Comparison of ENCODE assay signal across 8 mouse cellular contexts in the genomic region with DNA sequence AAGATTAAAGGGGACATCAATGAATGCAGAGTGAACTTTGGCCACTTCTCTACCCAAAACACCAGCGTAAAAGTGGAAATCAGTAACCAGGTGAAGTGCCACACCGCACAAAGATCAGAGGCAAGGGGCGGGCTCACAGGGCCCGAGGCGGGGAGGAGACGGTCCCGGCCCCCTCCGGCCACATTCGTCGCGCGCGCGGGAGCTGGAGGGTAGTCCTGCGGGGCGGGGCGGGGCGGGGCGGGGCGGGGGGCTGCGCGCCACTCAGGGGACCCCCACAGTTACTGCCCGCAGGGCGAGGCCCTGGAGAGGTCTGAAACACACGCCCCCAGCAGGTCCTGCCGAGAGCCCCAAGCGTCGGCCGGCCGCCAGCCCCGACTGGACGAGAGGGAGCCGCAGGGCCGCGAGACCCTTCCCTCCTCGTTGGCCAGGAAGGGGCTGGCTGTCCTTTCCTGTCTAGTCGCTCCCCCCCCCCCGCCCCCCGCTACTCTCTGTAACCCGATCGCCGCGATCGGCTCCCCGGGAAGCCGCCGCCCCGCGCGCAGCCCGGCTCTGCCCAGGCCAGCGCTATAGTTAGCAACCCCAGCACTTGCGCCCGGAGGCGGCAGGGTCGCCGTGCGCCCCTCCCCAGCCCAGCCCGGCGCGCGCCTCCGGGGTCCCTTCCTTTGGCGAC. TPM values are rescaled to one million over a fixed set of nuclear protein-coding genes. Genes with fewer than 3 reads are reported as not detected.
DNase-seq lines count a peak whose midpoint lies in the region; ATAC-seq and TF ChIP-seq lines count a peak whose summit lies in the region.

No protein-coding gene starts in this region.

- H3K27ac ChIP-seq in heart, embryonic 10.5 days, result peak overlapping the region; percentile 99
- peak overlapping the region; percentile 98 for H3K27ac ChIP-seq in kidney, embryonic 14.5 days (ENCODE audit: low read depth, low read length)
- peak overlapping the region; percentile 77 for H3K27ac ChIP-seq in small intestine, adult 2 months (ENCODE audit: insufficient read depth, low read depth, low read length)

- TF ChIP-seq CTCF in small intestine, adult 2 months (IDR thresholded peaks at IDR 0.05; ENCODE audit: extremely low read depth, insufficient read length, insufficient replicate concordance, low read depth, low read length), result no peak

- peak overlapping the region; percentile 89 for H3K9ac ChIP-seq in kidney, embryonic 14.5 days (ENCODE audit: low read depth, low read length)

- DNase-seq in right cerebral cortex, postnatal 14 days, result peak; percentile 25
- DNase-seq in right cerebral cortex, postnatal 36 days (ENCODE audit: low spot score in 2 of 2), result no peak
- peak; percentile 84 for DNase-seq in embryo, embryonic 9.5 days (ENCODE audit: extremely low spot score)
- peak; percentile 91 for DNase-seq in heart, embryonic 10.5 days (ENCODE audit: low spot score)
- peak; percentile 69 for DNase-seq in lung, postnatal 14 days
- DNase-seq in left cerebral cortex, postnatal 25 days (ENCODE audit: low spot score in 2 of 2), result no peak

- peak overlapping the region; percentile 82 for H3K4me3 ChIP-seq in heart, embryonic 10.5 days
- peak overlapping the region; percentile 83 for H3K4me3 ChIP-seq in kidney, embryonic 14.5 days (ENCODE audit: low read length)
- H3K4me3 ChIP-seq in small intestine, adult 2 months (ENCODE audit: low read depth, low read length), result peak overlapping the region; percentile 86

- intact Hi-C loops in left cerebral cortex, postnatal 25 days (cut with DNase I), result loop anchor here (2.0 to 5.0 kb wide), 3 partner anchors 63 to 441 kb away; no protein-coding TSS in a partner anchor

- peaks cover 21% of the 10 kb centered on the region for H3K4me1 ChIP-seq in heart, embryonic 10.5 days
- peaks cover 7% of the 10 kb centered on the region for H3K4me1 ChIP-seq in kidney, embryonic 14.5 days (ENCODE audit: control insufficient read depth, insufficient read depth, low read length)
- no peaks in the 10 kb centered on the region for H3K4me1 ChIP-seq in small intestine, adult 2 months (ENCODE audit: control insufficient read depth, insufficient read depth, insufficient read length, low read length)

- no peaks in the 10 kb centered on the region for H3K27me3 ChIP-seq in heart, embryonic 10.5 days (ENCODE audit: insufficient read depth, poor library complexity, severe bottlenecking)
- no peaks in the 10 kb centered on the region for H3K27me3 ChIP-seq in kidney, embryonic 14.5 days (ENCODE audit: control insufficient read depth, insufficient read depth, low read length)
- 0 out of 2 replicates have a peak, but pooled peaks cover 7% of the 10 kb centered on the region for H3K27me3 ChIP-seq in small intestine, adult 2 months (ENCODE audit: control insufficient read depth, insufficient read depth, low read length)

- H3K9me3 ChIP-seq in heart, embryonic 10.5 days, result no peaks in the 10 kb centered on the region
- H3K9me3 ChIP-seq in kidney, embryonic 14.5 days (ENCODE audit: control insufficient read depth, low read length), result no peaks in the 10 kb centered on the region

- H3K36me3 ChIP-seq in heart, embryonic 10.5 days, result no peaks in the 10 kb centered on the region
- no peaks in the 10 kb centered on the region for H3K36me3 ChIP-seq in kidney, embryonic 14.5 days (ENCODE audit: control insufficient read depth, insufficient read depth, low read length)
- no peaks in the 10 kb centered on the region for H3K36me3 ChIP-seq in small intestine, adult 2 months (ENCODE audit: control insufficient read depth, insufficient read depth, low read length)

- TF ChIP-seq POLR2A in small intestine, adult 2 months (IDR thresholded peaks at IDR 0.05; ENCODE audit: low read depth, low read length), result no peak

- peak overlapping the region; percentile 59 for H3K4me2 ChIP-seq in kidney, embryonic 14.5 days (replicated peaks; ENCODE audit: low read depth, low read length)

- ATAC-seq in kidney, embryonic 14.5 days (ENCODE audit: low FRiP score, low TSS enrichment), result peak; percentile 93

- under 1% methylated on average over 61 of the region's 64 CpGs for WGBS in heart, embryonic 10.5 days
- WGBS in kidney, embryonic 14.5 days, result under 1% methylated on average over 52 of the region's 64 CpGs
- WGBS in small intestine, adult 2 months, result under 1% methylated on average over 62 of the region's 64 CpGs

RNA-seq across cellular contexts. Expression of gene Rbms1, which starts 0.9 kb away (rescaled TPM):
- 124 and 146 TPM in 2 replicates for polyA plus RNA-seq in heart, embryonic 10.5 days (2016; fragmentation: Nextera tagmentation; extraction: Ambion mirVana)
- 107 and 115 TPM in 2 replicates for polyA plus RNA-seq in kidney, embryonic 14.5 days (2014; fragmentation: Nextera tagmentation; extraction: Ambion mirVana)
- polyA plus RNA-seq in small intestine, adult 2 months (2012; rRNA removed), result 34.6 and 41.2 TPM in 2 replicates
- total RNA-seq in left cerebral cortex, postnatal 25 days (2021), result 10 to 100 TPM; 18.9 to 23.6 TPM

Comparison
In these comparisons a context has a peak if more than half of its experiments do, and no peak if none do; other contexts are left out.
1. DNase-seq: peak in right cerebral cortex, postnatal 14 days (single experiment), embryo, embryonic 9.5 days (single experiment), heart, embryonic 10.5 days (single experiment) and lung, postnatal 14 days (single experiment); none in right cerebral cortex, postnatal 36 days (0 of 2) and left cerebral cortex, postnatal 25 days (0 of 2).
2. Peak in every context shown above with its lines, with median percentiles within 50 percentile points of each other: H3K27ac ChIP-seq and H3K4me3 ChIP-seq.